In the genomic region with DNA sequence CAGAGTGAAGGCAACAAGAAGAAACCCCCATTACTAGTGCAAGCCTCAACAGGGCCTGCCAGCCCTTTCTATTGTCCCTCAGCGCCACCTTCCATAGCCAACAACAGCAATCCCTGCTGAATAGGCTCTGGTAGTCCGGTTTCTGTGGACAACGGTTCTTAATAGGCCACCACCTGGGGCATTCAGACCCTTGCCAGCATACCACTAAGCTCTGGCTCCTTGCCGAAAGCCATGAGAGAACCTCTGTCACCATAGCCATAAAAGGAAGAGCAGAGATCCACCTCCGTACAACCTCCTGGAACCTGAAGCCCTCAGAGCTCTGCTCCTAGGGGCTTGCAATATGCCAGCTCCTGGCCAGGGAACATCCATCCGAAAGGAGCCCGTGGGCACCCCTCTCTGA, we compare ENCODE assay signal across 12 mouse cellular contexts. TPM values are rescaled to one million over a fixed set of nuclear protein-coding genes. Genes with fewer than 3 reads are reported as not detected.
DNase-seq lines count a peak whose midpoint lies in the region; ATAC-seq and TF ChIP-seq lines count a peak whose summit lies in the region.
"Had no signal": no experiment of that assay in that cellular context is flagged by ENCODE, and none has a peak within 500 bp of the region (broad histone marks: within the 10 kb centered on the region; RNA-seq: fewer than 3 reads in every experiment).

No protein-coding gene starts in this region.

- H3K27me3 ChIP-seq in lung, embryonic 14.5 days (ENCODE audit: insufficient read depth, low read length), result no peaks in the 10 kb centered on the region
- H3K27me3 ChIP-seq in embryonic facial prominence, embryonic 14.5 days (replicated peaks; ENCODE audit: control insufficient read depth, insufficient read depth, low read length), result no peaks in the 10 kb centered on the region
- H3K27me3 ChIP-seq in intestine, embryonic 16.5 days (replicated peaks; ENCODE audit: control insufficient read depth, insufficient read depth, low read length), result no peaks in the 10 kb centered on the region
- H3K27me3 ChIP-seq in stomach, postnatal 0 days (ENCODE audit: control insufficient read depth, insufficient read depth, low read length), result no peaks in the 10 kb centered on the region

- no peak for ATAC-seq in lung, embryonic 14.5 days (ENCODE audit: insufficient read depth)
- no peak for ATAC-seq in embryonic facial prominence, embryonic 14.5 days (ENCODE audit: low read depth)
- no peak for ATAC-seq in intestine, embryonic 16.5 days
- ATAC-seq in stomach, postnatal 0 days (ENCODE audit: low FRiP score, low TSS enrichment), result no peak
- no peak for ATAC-seq in frontal cortex, adult (ENCODE audit: low TSS enrichment)

- no peaks in the 10 kb centered on the region for H3K9me3 ChIP-seq in lung, embryonic 14.5 days (ENCODE audit: low read depth, low read length)
- H3K9me3 ChIP-seq in embryonic facial prominence, embryonic 14.5 days (ENCODE audit: control insufficient read depth, low read length), result no peaks in the 10 kb centered on the region
- no peaks in the 10 kb centered on the region for H3K9me3 ChIP-seq in intestine, embryonic 16.5 days (ENCODE audit: control insufficient read depth, low read length)
- no peaks in the 10 kb centered on the region for H3K9me3 ChIP-seq in stomach, postnatal 0 days (ENCODE audit: control insufficient read depth, low read length)
- H3K9me3 ChIP-seq: limb, embryonic 13.5 days had no signal

- no peak for TF ChIP-seq CTCF in lung, embryonic 14.5 days (IDR thresholded peaks at IDR 0.05; ENCODE audit: low read depth)
- TF ChIP-seq CTCF in stomach, postnatal 0 days (IDR thresholded peaks at IDR 0.05; ENCODE audit: low read depth), result no peak

- 63% methylated on average over 7 of the region's 7 CpGs for WGBS in lung, embryonic 14.5 days
- WGBS in embryonic facial prominence, embryonic 14.5 days, result 19% methylated on average over 5 of the region's 7 CpGs
- 50% methylated on average over 7 of the region's 7 CpGs for WGBS in intestine, embryonic 16.5 days
- 49% methylated on average over 7 of the region's 7 CpGs for WGBS in stomach, postnatal 0 days

- H3K36me3 ChIP-seq in lung, embryonic 14.5 days (ENCODE audit: insufficient read depth), result no peaks in the 10 kb centered on the region
- no peaks in the 10 kb centered on the region for H3K36me3 ChIP-seq in embryonic facial prominence, embryonic 14.5 days (ENCODE audit: control insufficient read depth, insufficient read depth, low read length)
- no peaks in the 10 kb centered on the region for H3K36me3 ChIP-seq in intestine, embryonic 16.5 days (ENCODE audit: control insufficient read depth, insufficient read depth, low read length)
- H3K36me3 ChIP-seq in stomach, postnatal 0 days (ENCODE audit: control insufficient read depth, insufficient read depth, low read length), result no peaks in the 10 kb centered on the region
- H3K36me3 ChIP-seq: limb, embryonic 13.5 days had no signal

- H3K4me3 ChIP-seq in lung, embryonic 14.5 days (ENCODE audit: low read depth, low read length), result no peak overlapping the region
- H3K4me3 ChIP-seq in embryonic facial prominence, embryonic 14.5 days (ENCODE audit: low read depth, low read length), result no peak overlapping the region
- H3K4me3 ChIP-seq in intestine, embryonic 16.5 days (ENCODE audit: low read length), result no peak overlapping the region
- no peak overlapping the region for H3K4me3 ChIP-seq in stomach, postnatal 0 days (ENCODE audit: low read depth, low read length)
- H3K4me3 ChIP-seq: erythroblast, embryonic 14.5 days; limb, embryonic 13.5 days had no signal

- no peak overlapping the region; the same call in 1 of the 2 replicates for H3K27ac ChIP-seq in lung, embryonic 14.5 days (ENCODE audit: low read depth)
- H3K27ac ChIP-seq in embryonic facial prominence, embryonic 14.5 days (replicated peaks; ENCODE audit: low read depth, low read length), result peak overlapping the region; percentile 52; the same call in 1 of the 2 replicates
- peak overlapping the region; percentile 53; the same call in 1 of the 2 replicates for H3K27ac ChIP-seq in intestine, embryonic 16.5 days (ENCODE audit: low read length)
- peak overlapping the region; percentile 67 for H3K27ac ChIP-seq in stomach, postnatal 0 days (replicated peaks)
- H3K27ac ChIP-seq: limb, embryonic 13.5 days had no signal

- peaks cover 11% of the 10 kb centered on the region for H3K4me1 ChIP-seq in lung, embryonic 14.5 days (ENCODE audit: insufficient read depth)
- H3K4me1 ChIP-seq in embryonic facial prominence, embryonic 14.5 days (ENCODE audit: control insufficient read depth, insufficient read depth, low read length), result peaks cover 26% of the 10 kb centered on the region
- peaks cover 24% of the 10 kb centered on the region for H3K4me1 ChIP-seq in intestine, embryonic 16.5 days (ENCODE audit: control insufficient read depth, insufficient read depth, low read length)
- H3K4me1 ChIP-seq in stomach, postnatal 0 days (replicated peaks; ENCODE audit: control insufficient read depth, insufficient read depth), result no peaks in the 10 kb centered on the region

- TF ChIP-seq EP300 in stomach, postnatal 0 days (optimal IDR thresholded peaks at IDR 0.05), result no peak

- no peak for DNase-seq in lung, embryonic 14.5 days
- DNase-seq in lung, postnatal 10 days, result no peak
- DNase-seq in embryonic facial prominence, embryonic 14.5 days (ENCODE audit: low spot score), result no peak
- DNase-seq in stomach, postnatal 0 days (ENCODE audit: low spot score), result no peak
- no peak for DNase-seq in embryo, embryonic 10 days (ENCODE audit: low spot score)
- no peak for DNase-seq in right cerebral cortex, postnatal 25 days
- DNase-seq: adrenal gland, postnatal 25 days had no signal

- H3K9ac ChIP-seq in lung, embryonic 14.5 days, result no peak overlapping the region
- 0 out of 2 replicates have a peak overlapping the region, but pooled peaks have one; percentile 35 for H3K9ac ChIP-seq in embryonic facial prominence, embryonic 14.5 days (ENCODE audit: low read depth, low read length)
- peak overlapping the region; percentile 48; the same call in 1 of the 2 replicates for H3K9ac ChIP-seq in intestine, embryonic 16.5 days (ENCODE audit: low read depth, low read length)
- H3K9ac ChIP-seq in stomach, postnatal 0 days (ENCODE audit: low read length), result 0 out of 2 replicates have a peak overlapping the region, but pooled peaks have one; percentile 23

- 0 out of 2 replicates have a peak overlapping the region, but pooled peaks have one; percentile 14 for H3K4me2 ChIP-seq in lung, embryonic 14.5 days
- no peak overlapping the region for H3K4me2 ChIP-seq in embryonic facial prominence, embryonic 14.5 days (ENCODE audit: low read depth, low read length)
- H3K4me2 ChIP-seq in intestine, embryonic 16.5 days (ENCODE audit: low read depth, low read length), result no peak overlapping the region
- 0 out of 2 replicates have a peak overlapping the region, but pooled peaks have one; percentile 20 for H3K4me2 ChIP-seq in stomach, postnatal 0 days (replicated peaks; ENCODE audit: low read depth)
- H3K4me2 ChIP-seq: limb, embryonic 13.5 days had no signal

RNA-seq across cellular contexts. Expression of gene Ccdc187, which starts 5.0 kb away (rescaled TPM):
- polyA plus RNA-seq in lung, embryonic 14.5 days (2014; fragmentation: Nextera tagmentation; extraction: Ambion mirVana), result 0.28 and 0.36 TPM in 2 replicates
- polyA plus RNA-seq in embryonic facial prominence, embryonic 14.5 days (2014; fragmentation: Nextera tagmentation; extraction: Ambion mirVana), result 0.17 and 0.28 TPM in 2 replicates
- polyA plus RNA-seq in intestine, embryonic 16.5 days (2015; fragmentation: Nextera tagmentation; extraction: Ambion mirVana), result 0.26 and 0.27 TPM in 2 replicates
- polyA plus RNA-seq in stomach, postnatal 0 days (2015; fragmentation: Nextera tagmentation; extraction: Ambion mirVana), result 0.21 and 0.40 TPM in 2 replicates
- polyA plus RNA-seq: spleen, adult 2 months had no signal

RNA-seq across cellular contexts. Expression of gene Gpsm1, which starts 16.0 kb away (rescaled TPM):
- 37.9 and 40.5 TPM in 2 replicates for polyA plus RNA-seq in lung, embryonic 14.5 days (2014; fragmentation: Nextera tagmentation; extraction: Ambion mirVana)
- polyA plus RNA-seq in embryonic facial prominence, embryonic 14.5 days (2014; fragmentation: Nextera tagmentation; extraction: Ambion mirVana), result 29.3 and 33.8 TPM in 2 replicates
- polyA plus RNA-seq in intestine, embryonic 16.5 days (2015; fragmentation: Nextera tagmentation; extraction: Ambion mirVana), result 22.6 and 23.2 TPM in 2 replicates
- 20.4 and 20.9 TPM in 2 replicates for polyA plus RNA-seq in stomach, postnatal 0 days (2015; fragmentation: Nextera tagmentation; extraction: Ambion mirVana)

RNA-seq across cellular contexts. Expression of gene Dnlz, which starts 52.6 kb away (rescaled TPM):
- 29.1 and 32.1 TPM in 2 replicates for polyA plus RNA-seq in lung, embryonic 14.5 days (2014; fragmentation: Nextera tagmentation; extraction: Ambion mirVana)
- polyA plus RNA-seq in embryonic facial prominence, embryonic 14.5 days (2014; fragmentation: Nextera tagmentation; extraction: Ambion mirVana), result 24.2 and 27.6 TPM in 2 replicates
- 23.3 and 24.1 TPM in 2 replicates for polyA plus RNA-seq in intestine, embryonic 16.5 days (2015; fragmentation: Nextera tagmentation; extraction: Ambion mirVana)
- polyA plus RNA-seq in stomach, postnatal 0 days (2015; fragmentation: Nextera tagmentation; extraction: Ambion mirVana), result 15.1 and 16.6 TPM in 2 replicates

Comparison
In these comparisons a context has a peak if more than half of its experiments do, and no peak if none do; other contexts are left out.
1. H3K4me2 ChIP-seq: peak in lung, embryonic 14.5 days (single experiment) and stomach, postnatal 0 days (single experiment); none in embryonic facial prominence, embryonic 14.5 days (single experiment) and intestine, embryonic 16.5 days (single experiment).